Mouse (Mus musculus): Measurements from ENCODE around the gene Agbl3. TPM values are rescaled to one million over a fixed set of nuclear protein-coding genes. Genes with fewer than 3 reads are reported as not detected.

Gene Agbl3
- polyA plus RNA-seq, 1 experiment from 2014 or later, result 6.3 TPM

GRCm38 (mm10) chr6:34749526-34749925 lies 30.7 kb upstream of the Agbl3 start:
- ATAC-seq (ENCODE audit: low read depth) (no peak), DNase-seq (ENCODE audit: low spot score) (no peak)
- Histone ChIP-seq H3K27me3 (replicated peaks; ENCODE audit: control insufficient read depth, insufficient read depth, low read length) (no peaks in the 10 kb centered on the region), H3K4me3 (ENCODE audit: low read depth, low read length) (no peak overlapping the region), H3K27ac (replicated peaks; ENCODE audit: low read depth, low read length) (no peak overlapping the region), H3K9ac (ENCODE audit: low read depth, low read length) (no peak overlapping the region), H3K36me3 (ENCODE audit: control insufficient read depth, insufficient read depth, low read length) (peaks cover 64% of the 10 kb centered on the region), H3K9me3 (ENCODE audit: control insufficient read depth, low read length) (no peaks in the 10 kb centered on the region), H3K4me1 (ENCODE audit: control insufficient read depth, insufficient read depth, low read length) (peaks cover 3% of the 10 kb centered on the region), H3K4me2 (ENCODE audit: low read depth, low read length) (no peak overlapping the region)
- WGBS, result 81% methylated on average over 6 of the region's 6 CpGs

- Histone ChIP-seq H3K9me3 (ENCODE audit: control insufficient read depth, low read length) (no peaks in the 10 kb centered on the region), H3K4me1 (ENCODE audit: control insufficient read depth, insufficient read depth, low read length) (no peaks in the 10 kb centered on the region; the same call in 1 of the 2 replicates), H3K27ac (replicated peaks; ENCODE audit: low read depth, low read length) (0 out of 2 replicates have a peak overlapping the region, but pooled peaks have one; percentile 3), H3K9ac (ENCODE audit: low read depth, low read length) (no peak overlapping the region), H3K27me3 (replicated peaks; ENCODE audit: control insufficient read depth, insufficient read depth, low read length) (no peaks in the 10 kb centered on the region), H3K36me3 (ENCODE audit: control insufficient read depth, insufficient read depth, low read length) (peaks cover 66% of the 10 kb centered on the region), H3K4me3 (ENCODE audit: low read depth, low read length) (no peak overlapping the region), H3K4me2 (ENCODE audit: low read depth, low read length) (no peak overlapping the region)
- peak; percentile 53 for DNase-seq (ENCODE audit: low spot score)
- WGBS, result 58% methylated on average over 7 of the region's 7 CpGs
- ATAC-seq (ENCODE audit: low read depth), result no peak
Measured at GRCm38 (mm10) chr6:34750487-34751120, 29.6 kb upstream of the Agbl3 start.

GRCm38 (mm10) chr6:34751625-34752024 lies 28.6 kb upstream of the Agbl3 start:
- Histone ChIP-seq H3K36me3 (ENCODE audit: control insufficient read depth, insufficient read depth, low read length) (peaks cover 66% of the 10 kb centered on the region), H3K4me2 (ENCODE audit: low read depth, low read length) (no peak overlapping the region), H3K27ac (replicated peaks; ENCODE audit: low read depth, low read length) (no peak overlapping the region), H3K9me3 (ENCODE audit: control insufficient read depth, low read length) (no peaks in the 10 kb centered on the region), H3K9ac (ENCODE audit: low read depth, low read length) (no peak overlapping the region), H3K27me3 (replicated peaks; ENCODE audit: control insufficient read depth, insufficient read depth, low read length) (no peaks in the 10 kb centered on the region), H3K4me1 (ENCODE audit: control insufficient read depth, insufficient read depth, low read length) (no peaks in the 10 kb centered on the region; the same call in 1 of the 2 replicates), H3K4me3 (ENCODE audit: low read depth, low read length) (no peak overlapping the region)
- DNase-seq (ENCODE audit: low spot score), result no peak
- no peak for ATAC-seq (ENCODE audit: low read depth)

GRCm38 (mm10) chr6:34754448-34754847 lies 25.8 kb upstream of the Agbl3 start:
- H3K27ac ChIP-seq (replicated peaks; ENCODE audit: low read depth, low read length), result no peak overlapping the region
- WGBS, result 30% methylated on average over 5 of the region's 5 CpGs
- ATAC-seq (ENCODE audit: low read depth) (peak; percentile 86), DNase-seq (ENCODE audit: low spot score) (peak; percentile 92)
- no peaks in the 10 kb centered on the region for H3K9me3 ChIP-seq (ENCODE audit: control insufficient read depth, low read length)
- H3K36me3 ChIP-seq (ENCODE audit: control insufficient read depth, insufficient read depth, low read length), result peaks cover 69% of the 10 kb centered on the region
- H3K27me3 ChIP-seq (replicated peaks; ENCODE audit: control insufficient read depth, insufficient read depth, low read length), result no peaks in the 10 kb centered on the region
- no peaks in the 10 kb centered on the region; the same call in 1 of the 2 replicates for H3K4me1 ChIP-seq (ENCODE audit: control insufficient read depth, insufficient read depth, low read length)
- no peak overlapping the region for H3K4me3 ChIP-seq (ENCODE audit: low read depth, low read length)
- no peak overlapping the region for H3K4me2 ChIP-seq (ENCODE audit: low read depth, low read length)
- no peak overlapping the region for H3K9ac ChIP-seq (ENCODE audit: low read depth, low read length)

- Histone ChIP-seq H3K36me3 (ENCODE audit: control insufficient read depth, insufficient read depth, low read length) (peaks cover 88% of the 10 kb centered on the region), H3K9me3 (ENCODE audit: control insufficient read depth, low read length) (no peaks in the 10 kb centered on the region), H3K27me3 (replicated peaks; ENCODE audit: control insufficient read depth, insufficient read depth, low read length) (no peaks in the 10 kb centered on the region), H3K4me3 (ENCODE audit: low read depth, low read length) (no peak overlapping the region), H3K4me1 (ENCODE audit: control insufficient read depth, insufficient read depth, low read length) (no peaks in the 10 kb centered on the region), H3K9ac (ENCODE audit: low read depth, low read length) (no peak overlapping the region), H3K4me2 (ENCODE audit: low read depth, low read length) (no peak overlapping the region), H3K27ac (replicated peaks; ENCODE audit: low read depth, low read length) (no peak overlapping the region)
- DNase-seq (ENCODE audit: low spot score) (no peak), ATAC-seq (ENCODE audit: low read depth) (no peak)
- 83% methylated on average over 2 of the region's 2 CpGs for WGBS
Measured at GRCm38 (mm10) chr6:34758340-34758739, 21.9 kb upstream of the Agbl3 start.

- Histone ChIP-seq H3K9ac (ENCODE audit: low read depth, low read length) (no peak overlapping the region), H3K4me3 (ENCODE audit: low read depth, low read length) (no peak overlapping the region), H3K9me3 (ENCODE audit: control insufficient read depth, low read length) (no peaks in the 10 kb centered on the region), H3K27ac (replicated peaks; ENCODE audit: low read depth, low read length) (no peak overlapping the region), H3K4me1 (ENCODE audit: control insufficient read depth, insufficient read depth, low read length) (no peaks in the 10 kb centered on the region), H3K27me3 (replicated peaks; ENCODE audit: control insufficient read depth, insufficient read depth, low read length) (no peaks in the 10 kb centered on the region), H3K4me2 (ENCODE audit: low read depth, low read length) (no peak overlapping the region), H3K36me3 (ENCODE audit: control insufficient read depth, insufficient read depth, low read length) (peaks cover 97% of the 10 kb centered on the region)
- ATAC-seq (ENCODE audit: low read depth) (no peak), DNase-seq (ENCODE audit: low spot score) (peak; percentile 88)
- 40% methylated on average over 4 of the region's 4 CpGs for WGBS
Measured at GRCm38 (mm10) chr6:34760023-34760422, 20.2 kb upstream of the Agbl3 start.

GRCm38 (mm10) chr6:34765721-34766120 lies 14.5 kb upstream of the Agbl3 start:
- H3K27ac ChIP-seq (replicated peaks; ENCODE audit: low read depth, low read length), result no peak overlapping the region
- DNase-seq (ENCODE audit: low spot score) (no peak), ATAC-seq (ENCODE audit: low read depth) (no peak)
- no peak overlapping the region for H3K4me3 ChIP-seq (ENCODE audit: low read depth, low read length)
- H3K9me3 ChIP-seq (ENCODE audit: control insufficient read depth, low read length), result no peaks in the 10 kb centered on the region
- 88% methylated on average over 5 of the region's 5 CpGs for WGBS
- H3K4me2 ChIP-seq (ENCODE audit: low read depth, low read length), result no peak overlapping the region
- H3K4me1 ChIP-seq (ENCODE audit: control insufficient read depth, insufficient read depth, low read length), result no peaks in the 10 kb centered on the region
- H3K36me3 ChIP-seq (ENCODE audit: control insufficient read depth, insufficient read depth, low read length), result peaks cover 83% of the 10 kb centered on the region
- H3K9ac ChIP-seq (ENCODE audit: low read depth, low read length), result no peak overlapping the region
- H3K27me3 ChIP-seq (replicated peaks; ENCODE audit: control insufficient read depth, insufficient read depth, low read length), result no peaks in the 10 kb centered on the region

- no peak for DNase-seq (ENCODE audit: low spot score)
- H3K9me3 ChIP-seq (ENCODE audit: control insufficient read depth, low read length), result no peaks in the 10 kb centered on the region
- H3K27ac ChIP-seq (replicated peaks; ENCODE audit: low read depth, low read length), result no peak overlapping the region
- H3K4me1 ChIP-seq (ENCODE audit: control insufficient read depth, insufficient read depth, low read length), result no peaks in the 10 kb centered on the region
- H3K27me3 ChIP-seq (replicated peaks; ENCODE audit: control insufficient read depth, insufficient read depth, low read length), result no peaks in the 10 kb centered on the region
- no peak overlapping the region for H3K4me2 ChIP-seq (ENCODE audit: low read depth, low read length)
- H3K9ac ChIP-seq (ENCODE audit: low read depth, low read length), result no peak overlapping the region
- H3K4me3 ChIP-seq (ENCODE audit: low read depth, low read length), result no peak overlapping the region
- ATAC-seq (ENCODE audit: low read depth), result no peak
- peaks cover 77% of the 10 kb centered on the region for H3K36me3 ChIP-seq (ENCODE audit: control insufficient read depth, insufficient read depth, low read length)
- 83% methylated on average over 2 of the region's 2 CpGs for WGBS
Measured at GRCm38 (mm10) chr6:34769984-34770383, 10.2 kb upstream of the Agbl3 start.

GRCm38 (mm10) chr6:34770491-34770890 lies 9.7 kb upstream of the Agbl3 start:
- Histone ChIP-seq H3K4me2 (ENCODE audit: low read depth, low read length) (no peak overlapping the region), H3K36me3 (ENCODE audit: control insufficient read depth, insufficient read depth, low read length) (peaks cover 77% of the 10 kb centered on the region), H3K27ac (replicated peaks; ENCODE audit: low read depth, low read length) (no peak overlapping the region), H3K9me3 (ENCODE audit: control insufficient read depth, low read length) (no peaks in the 10 kb centered on the region), H3K4me1 (ENCODE audit: control insufficient read depth, insufficient read depth, low read length) (no peaks in the 10 kb centered on the region), H3K9ac (ENCODE audit: low read depth, low read length) (no peak overlapping the region), H3K27me3 (replicated peaks; ENCODE audit: control insufficient read depth, insufficient read depth, low read length) (no peaks in the 10 kb centered on the region), H3K4me3 (ENCODE audit: low read depth, low read length) (no peak overlapping the region)
- ATAC-seq (ENCODE audit: low read depth), result no peak
- 81% methylated on average over 6 of the region's 6 CpGs for WGBS
- DNase-seq (ENCODE audit: low spot score), result no peak

All from embryonic facial prominence, embryonic 14.5 days (tissue).